Mouse (Mus musculus) layer of hippocampus, postnatal 25 days (tissue): ENCODE data around the gene Stbd1. TPM values are rescaled to one million over a fixed set of nuclear protein-coding genes. Genes with fewer than 3 reads are reported as not detected.

Experiments used
- DNase-seq, 2 experiments: peaks; one replicate each; pipeline ENCODE4 v3.0.0; 2022; ENCODE audit warnings: mixed read lengths in 2 of 2, low spot score in 1 of 2; ENCODE audit errors: extremely low spot score in 1 of 2
- total RNA-seq, 2 experiments: library from RNA; stranded (reverse); gene quantifications; 2 replicates each; pipeline ENCODE4 v1.2.3; 2021

The Stbd1 gene
- total RNA-seq, 2 experiments from 2014 or later, result 2.2 to 2.7 TPM

DNA sequence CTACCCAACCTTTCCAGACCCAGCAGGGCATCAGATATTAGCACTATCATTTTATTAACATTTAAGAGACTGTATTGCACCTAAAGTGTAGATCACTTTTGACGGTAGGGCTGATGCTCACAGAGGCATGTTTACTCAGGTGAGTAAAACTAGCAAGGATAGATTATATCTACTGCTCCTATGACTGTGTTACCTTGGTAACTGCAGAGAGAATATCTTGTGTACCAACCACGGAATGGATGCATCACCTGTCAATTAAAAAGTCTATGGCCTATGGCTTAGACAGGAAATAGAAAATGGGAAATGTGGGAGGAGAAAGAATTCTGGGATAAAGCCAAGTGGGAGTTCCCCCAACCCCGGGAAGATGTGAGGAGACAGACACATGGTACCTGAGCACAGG is 32.1 kb downstream of the Stbd1 start:
- no peak for DNase-seq

GRCm38 (mm10) chr5:92635891-92636290 is 33.0 kb downstream of the Stbd1 start:
- no peak for DNase-seq

DNA sequence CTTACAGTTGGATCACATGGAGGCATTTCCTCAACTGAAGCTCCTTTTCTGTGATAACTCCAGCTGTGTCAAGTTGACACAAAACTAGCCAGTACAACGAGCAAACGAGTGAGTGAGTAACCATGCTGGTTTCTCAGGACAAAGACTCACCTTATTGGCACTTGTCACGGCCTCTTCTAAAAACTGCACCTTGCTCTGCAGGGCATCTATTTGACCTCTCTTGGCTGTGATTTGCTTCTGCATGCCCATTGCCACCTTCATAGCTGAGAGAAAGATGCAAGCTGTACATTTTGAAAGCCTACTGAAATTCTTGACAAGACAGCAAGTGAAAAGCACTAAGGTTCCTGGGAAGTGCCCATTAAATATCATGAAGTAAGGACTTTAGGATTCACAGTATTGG is 38.0 kb downstream of the Stbd1 start:
- DNase-seq, result no peak

Other genes starting within 250 kb of the Stbd1 start
- 10 to 100 TPM; 30.0 to 38.5 TPM for gene Nup54, start 167.8 kb upstream of the Stbd1 start, total RNA-seq
- 10 to 100 TPM; 91.2 to 92.7 TPM for gene Scarb2, start 96.2 kb upstream of the Stbd1 start, total RNA-seq
- gene Fam47e, start 48.0 kb upstream of the Stbd1 start, total RNA-seq, result under 1 TPM in 1 of 2 experiments, not detected in 1; 0.42 TPM
- 1 to 10 TPM in 1 of 2 experiments, under 1 TPM in 1; 0.49 to 1.0 TPM for gene Ccdc158, start 72.2 kb downstream of the Stbd1 start, total RNA-seq
- gene Shroom3, start 80.4 kb downstream of the Stbd1 start, total RNA-seq, result 1 to 10 TPM; 1.7 to 2.7 TPM